Comparison of ENCODE assay signal across 18 mouse cellular contexts in the genomic region with DNA sequence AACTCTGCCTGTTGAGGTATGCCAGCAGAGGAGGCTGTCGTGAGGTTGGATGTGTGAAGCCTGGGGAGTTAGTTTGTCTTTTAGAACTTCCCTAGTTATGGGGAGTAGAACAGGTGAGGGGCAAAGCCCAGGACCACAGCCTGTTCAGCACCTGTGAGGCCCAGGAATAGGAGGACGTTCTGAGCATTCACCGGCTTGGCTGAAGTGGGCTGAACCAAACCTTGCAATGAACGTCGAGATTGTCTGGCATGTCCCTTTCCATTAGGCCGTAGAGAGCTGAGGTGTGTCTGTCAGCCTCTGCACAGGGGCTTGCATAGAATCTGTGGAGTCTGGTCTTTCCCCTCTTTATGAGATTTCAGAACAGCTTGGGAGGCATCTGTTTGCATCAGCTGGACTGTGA.
"Had no signal": no experiment of that assay in that cellular context is flagged by ENCODE, and none has a peak within 500 bp of the region (broad histone marks: within the 10 kb centered on the region; RNA-seq: fewer than 3 reads in every experiment).

No protein-coding gene starts in this region.

- H3K9me3 ChIP-seq: kidney, embryonic 15.5 days; liver, embryonic 13.5 days; neural tube, embryonic 13.5 days; stomach, embryonic 15.5 days had no signal

- H3K4me3 ChIP-seq: kidney, embryonic 15.5 days; left cerebral cortex, adult 2 months; liver, embryonic 13.5 days; myocyte; neural tube, embryonic 13.5 days; stomach, embryonic 15.5 days had no signal

- DNase-seq: kidney, adult 11 months; kidney, adult 8-10 months; kidney, postnatal 10 days; kidney, postnatal 36 days; layer of hippocampus, postnatal 36 days; liver, embryonic 13.5 days; lung, adult 2 months; lung, postnatal 14 days; lung, postnatal 4 days; retina, postnatal 1 day; right cerebral cortex, postnatal 25 days; spleen, adult 18-20 months; thymus, postnatal 25 days had no signal

- H3K9ac ChIP-seq: kidney, embryonic 15.5 days; liver, embryonic 13.5 days; neural tube, embryonic 13.5 days; stomach, embryonic 15.5 days had no signal

- H3K4me1 ChIP-seq: stomach, embryonic 15.5 days had no signal

- H3K4me2 ChIP-seq: kidney, embryonic 15.5 days; liver, embryonic 13.5 days; neural tube, embryonic 13.5 days; stomach, embryonic 15.5 days had no signal

- H3K27ac ChIP-seq: kidney, embryonic 15.5 days; left cerebral cortex, adult 2 months; liver, embryonic 13.5 days; neural tube, embryonic 13.5 days; stomach, embryonic 15.5 days had no signal

- H3K27me3 ChIP-seq: kidney, embryonic 15.5 days; liver, embryonic 13.5 days; neural tube, embryonic 13.5 days; stomach, embryonic 15.5 days had no signal
